Mouse (Mus musculus): ENCODE data around the gene Mau2. TPM values are rescaled to one million over a fixed set of nuclear protein-coding genes. Genes with fewer than 3 reads are reported as not detected.
"Not testable (repeated sequence)": the region's sequence is repeated elsewhere in the genome, so short reads cannot be mapped to it uniquely, and the experiment has no call there.

Gene Mau2
- polyA plus RNA-seq, 1 experiment from 2014 or later, result 76.3 TPM

GRCm38 (mm10) chr8:70005178-70005577, 37.4 kb downstream of the Mau2 start:
- WGBS, result 46% methylated on average over 2 of the region's 2 CpGs
- ATAC-seq (ENCODE audit: low FRiP score, low TSS enrichment) (no peak), DNase-seq (no peak)
- Histone ChIP-seq H3K4me2 (ENCODE audit: low read length) (no peak overlapping the region), H3K4me1 (ENCODE audit: control insufficient read depth, insufficient read depth, low read length) (no peaks in the 10 kb centered on the region), H3K27me3 (ENCODE audit: control insufficient read depth, insufficient read depth, low read length) (no peaks in the 10 kb centered on the region), H3K36me3 (ENCODE audit: control insufficient read depth, insufficient read depth, low read length) (no peaks in the 10 kb centered on the region), H3K9ac (replicated peaks; ENCODE audit: low read length) (no peak overlapping the region), H3K4me3 (replicated peaks; ENCODE audit: low read depth, low read length) (no peak overlapping the region), H3K27ac (replicated peaks; ENCODE audit: low read depth, low read length) (no peak overlapping the region), H3K9me3 (ENCODE audit: control insufficient read depth, low read length) (no peaks in the 10 kb centered on the region)

GRCm38 (mm10) chr8:70004345-70004744, 38.2 kb downstream of the Mau2 start:
- ATAC-seq (ENCODE audit: low FRiP score, low TSS enrichment), result no peak
- Histone ChIP-seq H3K27ac (replicated peaks; ENCODE audit: low read depth, low read length) (no peak overlapping the region), H3K9me3 (ENCODE audit: control insufficient read depth, low read length) (no peaks in the 10 kb centered on the region), H3K27me3 (ENCODE audit: control insufficient read depth, insufficient read depth, low read length) (no peaks in the 10 kb centered on the region), H3K4me3 (replicated peaks; ENCODE audit: low read depth, low read length) (no peak overlapping the region), H3K4me1 (ENCODE audit: control insufficient read depth, insufficient read depth, low read length) (no peaks in the 10 kb centered on the region), H3K4me2 (ENCODE audit: low read length) (no peak overlapping the region), H3K36me3 (ENCODE audit: control insufficient read depth, insufficient read depth, low read length) (no peaks in the 10 kb centered on the region), H3K9ac (replicated peaks; ENCODE audit: low read length) (no peak overlapping the region)
- DNase-seq, result no peak

GRCm38 (mm10) chr8:70003204-70003657, 39.3 kb downstream of the Mau2 start:
- Histone ChIP-seq H3K4me2 (ENCODE audit: low read length) (no peak overlapping the region), H3K36me3 (ENCODE audit: control insufficient read depth, insufficient read depth, low read length) (no peaks in the 10 kb centered on the region), H3K27me3 (ENCODE audit: control insufficient read depth, insufficient read depth, low read length) (no peaks in the 10 kb centered on the region), H3K9ac (replicated peaks; ENCODE audit: low read length) (no peak overlapping the region), H3K4me1 (ENCODE audit: control insufficient read depth, insufficient read depth, low read length) (no peaks in the 10 kb centered on the region), H3K27ac (replicated peaks; ENCODE audit: low read depth, low read length) (no peak overlapping the region), H3K9me3 (ENCODE audit: control insufficient read depth, low read length) (no peaks in the 10 kb centered on the region), H3K4me3 (replicated peaks; ENCODE audit: low read depth, low read length) (no peak overlapping the region)
- ATAC-seq (ENCODE audit: low FRiP score, low TSS enrichment) (no peak), DNase-seq (no peak)
- 56% methylated on average over 4 of the region's 4 CpGs for WGBS

- DNase-seq; ATAC-seq (ENCODE audit: low FRiP score, low TSS enrichment); H3K9me3 ChIP-seq (ENCODE audit: control insufficient read depth, low read length); H3K4me1 ChIP-seq (ENCODE audit: control insufficient read depth, insufficient read depth, low read length); H3K27ac ChIP-seq (replicated peaks; ENCODE audit: low read depth, low read length); H3K4me3 ChIP-seq (replicated peaks; ENCODE audit: low read depth, low read length); H3K9ac ChIP-seq (replicated peaks; ENCODE audit: low read length); H3K36me3 ChIP-seq (ENCODE audit: control insufficient read depth, insufficient read depth, low read length); H3K4me2 ChIP-seq (ENCODE audit: low read length); H3K27me3 ChIP-seq (ENCODE audit: control insufficient read depth, insufficient read depth, low read length): not testable (repeated sequence)
- WGBS, result 43% methylated on average over 7 of the region's 7 CpGs
These were observed 40.7 kb downstream of the Mau2 start for GRCm38 (mm10) chr8:70001892-70002191.

GRCm38 (mm10) chr8:70001176-70001891, 41.2 kb downstream of the Mau2 start:
- 5% methylated on average over 16 of the region's 16 CpGs for WGBS
- H3K27me3 ChIP-seq (ENCODE audit: control insufficient read depth, insufficient read depth, low read length), result no peaks in the 10 kb centered on the region
- H3K27ac ChIP-seq (replicated peaks; ENCODE audit: low read depth, low read length), result no peak overlapping the region
- DNase-seq (peak; percentile 60), ATAC-seq (ENCODE audit: low FRiP score, low TSS enrichment) (no peak)
- no peak overlapping the region for H3K4me3 ChIP-seq (replicated peaks; ENCODE audit: low read depth, low read length)
- H3K9ac ChIP-seq (replicated peaks; ENCODE audit: low read length), result no peak overlapping the region
- no peaks in the 10 kb centered on the region for H3K36me3 ChIP-seq (ENCODE audit: control insufficient read depth, insufficient read depth, low read length)
- H3K9me3 ChIP-seq (ENCODE audit: control insufficient read depth, low read length), result no peaks in the 10 kb centered on the region
- 0 out of 2 replicates have a peak, but pooled peaks cover 5% of the 10 kb centered on the region for H3K4me1 ChIP-seq (ENCODE audit: control insufficient read depth, insufficient read depth, low read length)
- H3K4me2 ChIP-seq (ENCODE audit: low read length), result peak overlapping the region; percentile 23

GRCm38 (mm10) chr8:70000226-70000625, 42.3 kb downstream of the Mau2 start:
- Histone ChIP-seq H3K4me1 (ENCODE audit: control insufficient read depth, insufficient read depth, low read length) (peaks cover 7% of the 10 kb centered on the region; the same call in 1 of the 2 replicates), H3K4me2 (ENCODE audit: low read length) (no peak overlapping the region), H3K9ac (replicated peaks; ENCODE audit: low read length) (no peak overlapping the region), H3K9me3 (ENCODE audit: control insufficient read depth, low read length) (no peaks in the 10 kb centered on the region), H3K4me3 (replicated peaks; ENCODE audit: low read depth, low read length) (no peak overlapping the region), H3K27me3 (ENCODE audit: control insufficient read depth, insufficient read depth, low read length) (no peaks in the 10 kb centered on the region), H3K27ac (replicated peaks; ENCODE audit: low read depth, low read length) (no peak overlapping the region), H3K36me3 (ENCODE audit: control insufficient read depth, insufficient read depth, low read length) (no peaks in the 10 kb centered on the region)
- DNase-seq, result no peak
- no peak for ATAC-seq (ENCODE audit: low FRiP score, low TSS enrichment)
- WGBS, result 81% methylated on average over 2 of the region's 2 CpGs

GRCm38 (mm10) chr8:69999236-69999635, 43.3 kb downstream of the Mau2 start:
- 96% methylated on average over 4 of the region's 4 CpGs for WGBS
- no peaks in the 10 kb centered on the region for H3K9me3 ChIP-seq (ENCODE audit: control insufficient read depth, low read length)
- no peaks in the 10 kb centered on the region for H3K36me3 ChIP-seq (ENCODE audit: control insufficient read depth, insufficient read depth, low read length)
- ATAC-seq (ENCODE audit: low FRiP score, low TSS enrichment) (no peak), DNase-seq (no peak)
- H3K27me3 ChIP-seq (ENCODE audit: control insufficient read depth, insufficient read depth, low read length), result no peaks in the 10 kb centered on the region
- H3K4me3 ChIP-seq (replicated peaks; ENCODE audit: low read depth, low read length), result no peak overlapping the region
- H3K27ac ChIP-seq (replicated peaks; ENCODE audit: low read depth, low read length), result no peak overlapping the region
- no peak overlapping the region for H3K9ac ChIP-seq (replicated peaks; ENCODE audit: low read length)
- peaks cover 10% of the 10 kb centered on the region; the same call in 1 of the 2 replicates for H3K4me1 ChIP-seq (ENCODE audit: control insufficient read depth, insufficient read depth, low read length)
- no peak overlapping the region for H3K4me2 ChIP-seq (ENCODE audit: low read length)

GRCm38 (mm10) chr8:69998706-69999105, 43.8 kb downstream of the Mau2 start:
- H3K4me3 ChIP-seq (replicated peaks; ENCODE audit: low read depth, low read length), result no peak overlapping the region
- DNase-seq (no peak), ATAC-seq (ENCODE audit: low FRiP score, low TSS enrichment) (no peak)
- H3K4me1 ChIP-seq (ENCODE audit: control insufficient read depth, insufficient read depth, low read length), result peaks cover 10% of the 10 kb centered on the region; the same call in 1 of the 2 replicates
- no peaks in the 10 kb centered on the region for H3K36me3 ChIP-seq (ENCODE audit: control insufficient read depth, insufficient read depth, low read length)
- H3K27me3 ChIP-seq (ENCODE audit: control insufficient read depth, insufficient read depth, low read length), result no peaks in the 10 kb centered on the region
- no peak overlapping the region for H3K27ac ChIP-seq (replicated peaks; ENCODE audit: low read depth, low read length)
- 88% methylated on average over 3 of the region's 3 CpGs for WGBS
- H3K9me3 ChIP-seq (ENCODE audit: control insufficient read depth, low read length), result no peaks in the 10 kb centered on the region
- H3K4me2 ChIP-seq (ENCODE audit: low read length), result no peak overlapping the region
- no peak overlapping the region for H3K9ac ChIP-seq (replicated peaks; ENCODE audit: low read length)

- no peak for ATAC-seq (ENCODE audit: low FRiP score, low TSS enrichment)
- WGBS, result 4% methylated on average over 35 of the region's 35 CpGs
These were observed 45.8 kb downstream of the Mau2 start for GRCm38 (mm10) chr8:69996589-69997285.

More at GRCm38 (mm10) chr8:69996589-69997285, 45.8 kb downstream of the Mau2 start:
- Histone ChIP-seq H3K9ac (replicated peaks; ENCODE audit: low read length) (peak overlapping the region; percentile 68), H3K27ac (replicated peaks; ENCODE audit: low read depth, low read length) (peak overlapping the region; percentile 68), H3K36me3 (ENCODE audit: control insufficient read depth, insufficient read depth, low read length) (peaks cover 8% of the 10 kb centered on the region; the same call in 1 of the 2 replicates), H3K4me3 (replicated peaks; ENCODE audit: low read depth, low read length) (peak overlapping the region; percentile 95), H3K9me3 (ENCODE audit: control insufficient read depth, low read length) (no peaks in the 10 kb centered on the region), H3K4me2 (ENCODE audit: low read length) (peak overlapping the region; percentile 88), H3K4me1 (ENCODE audit: control insufficient read depth, insufficient read depth, low read length) (peaks cover 10% of the 10 kb centered on the region; the same call in 1 of the 2 replicates), H3K27me3 (ENCODE audit: control insufficient read depth, insufficient read depth, low read length) (no peaks in the 10 kb centered on the region)
- DNase-seq, result no peak
